Mouse (Mus musculus) bone marrow macrophage, adult 2 months (primary cell): ENCODE results near the gene Rps6kc1.

Source experiments
- CTCF ChIP-seq: IDR thresholded peaks from 2 replicates; pipeline ENCODE4 v1.5.1; 2012; ENCODE audit warnings: low read depth, mild to moderate bottlenecking, low read length, moderate library complexity
- POLR2A ChIP-seq: IDR thresholded peaks from 2 replicates; pipeline ENCODE4 v1.6.1; 2012; ENCODE audit warnings: mild to moderate bottlenecking, low read depth, low read length, borderline replicate concordance

- TF ChIP-seq CTCF, result no peak
- no peak for TF ChIP-seq POLR2A
Measured at GRCm38 (mm10) chr1:190947986-190948385, 36.4 kb upstream of the Rps6kc1 start.
